Mouse (Mus musculus): Measurements from ENCODE around the gene Pacrg. TPM values are rescaled to one million over a fixed set of nuclear protein-coding genes. Genes with fewer than 3 reads are reported as not detected.

Gene Pacrg
- total and polyA plus RNA-seq, 2 experiments, result not detected

- 81% methylated on average over 2 of the region's 2 CpGs for WGBS
- TF ChIP-seq POLR2A (IDR thresholded peaks at IDR 0.05; ENCODE audit: extremely low read depth, insufficient read depth, low read length) (no peak), CTCF (IDR thresholded peaks at IDR 0.05; ENCODE audit: low read depth, low read length) (no peak)
- no peaks in the 10 kb centered on the region for H3K27me3 ChIP-seq (ENCODE audit: control insufficient read depth, insufficient read depth, low read length)
- H3K4me3 ChIP-seq (ENCODE audit: insufficient read depth, low read depth, low read length), result no peak overlapping the region
- peak; percentile 39 for DNase-seq (ENCODE audit: extremely low read depth, low read depth, low spot score)
- H3K4me1 ChIP-seq (ENCODE audit: control insufficient read depth, insufficient read depth, low read length), result no peaks in the 10 kb centered on the region
- no peaks in the 10 kb centered on the region for H3K36me3 ChIP-seq (ENCODE audit: control insufficient read depth, insufficient read depth, low read length)
- H3K9ac ChIP-seq (ENCODE audit: low read depth, low read length), result no peak overlapping the region
- no peak overlapping the region for H3K27ac ChIP-seq (replicated peaks; ENCODE audit: insufficient read depth, low read depth, low read length)
- no peaks in the 10 kb centered on the region for H3K79me2 ChIP-seq (ENCODE audit: control insufficient read depth, insufficient read depth, low read length)
Measured at GRCm38 (mm10) chr17:10508088-10508487, 332.0 kb downstream of the Pacrg start.

- TF ChIP-seq CTCF (IDR thresholded peaks at IDR 0.05; ENCODE audit: low read depth, low read length), result no peak
- no peak for TF ChIP-seq POLR2A (IDR thresholded peaks at IDR 0.05; ENCODE audit: extremely low read depth, insufficient read depth, low read length)
- Histone ChIP-seq H3K9ac (ENCODE audit: low read depth, low read length) (no peak overlapping the region), H3K27ac (replicated peaks; ENCODE audit: insufficient read depth, low read depth, low read length) (no peak overlapping the region), H3K79me2 (ENCODE audit: control insufficient read depth, insufficient read depth, low read length) (no peaks in the 10 kb centered on the region), H3K4me3 (ENCODE audit: insufficient read depth, low read depth, low read length) (no peak overlapping the region), H3K36me3 (ENCODE audit: control insufficient read depth, insufficient read depth, low read length) (no peaks in the 10 kb centered on the region), H3K4me1 (ENCODE audit: control insufficient read depth, insufficient read depth, low read length) (no peaks in the 10 kb centered on the region), H3K27me3 (ENCODE audit: control insufficient read depth, insufficient read depth, low read length) (no peaks in the 10 kb centered on the region)
- 58% methylated on average over 9 of the region's 10 CpGs for WGBS
- DNase-seq (ENCODE audit: extremely low read depth, low read depth, low spot score), result no peak
Measured at GRCm38 (mm10) chr17:10507466-10507865, 332.6 kb downstream of the Pacrg start.

GRCm38 (mm10) chr17:10506896-10507295 lies 333.2 kb downstream of the Pacrg start:
- no peak overlapping the region for H3K4me3 ChIP-seq (ENCODE audit: insufficient read depth, low read depth, low read length)
- H3K27ac ChIP-seq (replicated peaks; ENCODE audit: insufficient read depth, low read depth, low read length), result no peak overlapping the region
- H3K36me3 ChIP-seq (ENCODE audit: control insufficient read depth, insufficient read depth, low read length), result no peaks in the 10 kb centered on the region
- no peaks in the 10 kb centered on the region for H3K79me2 ChIP-seq (ENCODE audit: control insufficient read depth, insufficient read depth, low read length)
- no peaks in the 10 kb centered on the region for H3K4me1 ChIP-seq (ENCODE audit: control insufficient read depth, insufficient read depth, low read length)
- H3K9ac ChIP-seq (ENCODE audit: low read depth, low read length), result no peak overlapping the region
- H3K27me3 ChIP-seq (ENCODE audit: control insufficient read depth, insufficient read depth, low read length), result no peaks in the 10 kb centered on the region
- TF ChIP-seq CTCF (IDR thresholded peaks at IDR 0.05; ENCODE audit: low read depth, low read length) (no peak), POLR2A (IDR thresholded peaks at IDR 0.05; ENCODE audit: extremely low read depth, insufficient read depth, low read length) (no peak)
- 93% methylated on average over 3 of the region's 3 CpGs for WGBS
- DNase-seq (ENCODE audit: extremely low read depth, low read depth, low spot score), result no peak

GRCm38 (mm10) chr17:10501439-10501838 lies 338.7 kb downstream of the Pacrg start:
- H3K27ac ChIP-seq (replicated peaks; ENCODE audit: insufficient read depth, low read depth, low read length), result peak overlapping the region; percentile 35
- no peak for DNase-seq (ENCODE audit: extremely low read depth, low read depth, low spot score)
- H3K36me3 ChIP-seq (ENCODE audit: control insufficient read depth, insufficient read depth, low read length), result no peaks in the 10 kb centered on the region
- TF ChIP-seq CTCF (IDR thresholded peaks at IDR 0.05; ENCODE audit: low read depth, low read length), result no peak
- no peak for TF ChIP-seq POLR2A (IDR thresholded peaks at IDR 0.05; ENCODE audit: extremely low read depth, insufficient read depth, low read length)
- 88% methylated on average over 2 of the region's 2 CpGs for WGBS
- H3K4me3 ChIP-seq (ENCODE audit: insufficient read depth, low read depth, low read length), result no peak overlapping the region
- H3K27me3 ChIP-seq (ENCODE audit: control insufficient read depth, insufficient read depth, low read length), result no peaks in the 10 kb centered on the region
- peaks cover 6% of the 10 kb centered on the region for H3K4me1 ChIP-seq (ENCODE audit: control insufficient read depth, insufficient read depth, low read length)
- H3K79me2 ChIP-seq (ENCODE audit: control insufficient read depth, insufficient read depth, low read length), result no peaks in the 10 kb centered on the region
- H3K9ac ChIP-seq (ENCODE audit: low read depth, low read length), result no peak overlapping the region

- H3K27ac ChIP-seq (replicated peaks; ENCODE audit: insufficient read depth, low read depth, low read length), result peak overlapping the region; percentile 35
- H3K27me3 ChIP-seq (ENCODE audit: control insufficient read depth, insufficient read depth, low read length), result no peaks in the 10 kb centered on the region
- WGBS, result 33% methylated on average over 12 of the region's 12 CpGs
- H3K4me3 ChIP-seq (ENCODE audit: insufficient read depth, low read depth, low read length), result no peak overlapping the region
- H3K4me1 ChIP-seq (ENCODE audit: control insufficient read depth, insufficient read depth, low read length), result peaks cover 7% of the 10 kb centered on the region
- no peaks in the 10 kb centered on the region for H3K79me2 ChIP-seq (ENCODE audit: control insufficient read depth, insufficient read depth, low read length)
- TF ChIP-seq CTCF (IDR thresholded peaks at IDR 0.05; ENCODE audit: low read depth, low read length) (peak; percentile 54; the same call in 1 of the 2 replicates), POLR2A (IDR thresholded peaks at IDR 0.05; ENCODE audit: extremely low read depth, insufficient read depth, low read length) (no peak)
- peak overlapping the region; percentile 58 for H3K9ac ChIP-seq (ENCODE audit: low read depth, low read length)
- DNase-seq (ENCODE audit: extremely low read depth, low read depth, low spot score), result peak; percentile 94
- H3K36me3 ChIP-seq (ENCODE audit: control insufficient read depth, insufficient read depth, low read length), result no peaks in the 10 kb centered on the region
Measured at GRCm38 (mm10) chr17:10500795-10501432, 339.2 kb downstream of the Pacrg start.

- 87% methylated on average over 6 of the region's 6 CpGs for WGBS
- DNase-seq (ENCODE audit: extremely low read depth, low read depth, low spot score), result no peak
- no peaks in the 10 kb centered on the region for H3K27me3 ChIP-seq (ENCODE audit: control insufficient read depth, insufficient read depth, low read length)
- peaks cover 7% of the 10 kb centered on the region for H3K4me1 ChIP-seq (ENCODE audit: control insufficient read depth, insufficient read depth, low read length)
- TF ChIP-seq CTCF (IDR thresholded peaks at IDR 0.05; ENCODE audit: low read depth, low read length) (no peak), POLR2A (IDR thresholded peaks at IDR 0.05; ENCODE audit: extremely low read depth, insufficient read depth, low read length) (no peak)
- no peaks in the 10 kb centered on the region for H3K79me2 ChIP-seq (ENCODE audit: control insufficient read depth, insufficient read depth, low read length)
- no peaks in the 10 kb centered on the region for H3K36me3 ChIP-seq (ENCODE audit: control insufficient read depth, insufficient read depth, low read length)
- H3K4me3 ChIP-seq (ENCODE audit: insufficient read depth, low read depth, low read length), result no peak overlapping the region
- no peak overlapping the region for H3K9ac ChIP-seq (ENCODE audit: low read depth, low read length)
- H3K27ac ChIP-seq (replicated peaks; ENCODE audit: insufficient read depth, low read depth, low read length), result no peak overlapping the region
Measured at GRCm38 (mm10) chr17:10498935-10499655, 341.0 kb downstream of the Pacrg start.

Data from liver, adult 2 months (tissue).